Mouse (Mus musculus): ENCODE results near the gene Tas2r143. TPM values are rescaled to one million over a fixed set of nuclear protein-coding genes. Genes with fewer than 3 reads are reported as not detected.

Tas2r143 gene
- not detected for polyA plus RNA-seq (2017; shearing (Covaris generic))

DNA sequence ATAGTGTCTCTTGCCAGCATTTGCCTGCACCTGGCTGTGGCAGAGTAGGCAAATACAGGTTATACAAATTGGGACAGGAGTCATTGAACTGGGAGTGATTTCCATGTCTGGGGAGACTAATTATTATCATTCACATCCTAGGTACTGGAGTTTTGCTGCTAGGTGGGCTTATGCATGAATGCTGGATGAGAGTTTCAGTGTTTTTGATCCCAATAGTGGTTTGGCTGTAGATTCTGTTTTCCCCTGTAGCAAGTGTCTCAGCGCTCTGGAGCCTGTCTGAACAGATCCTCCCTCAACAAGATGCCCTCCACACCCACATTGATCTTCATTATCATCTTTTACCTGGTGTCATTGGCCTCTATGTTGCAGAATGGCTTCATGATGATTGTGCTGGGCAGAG is at the start of gene Tas2r143:
Gene Tas2r143, plus strand, starts transcription at position 301 of the 400 bp plus-strand sequence.

DNA sequence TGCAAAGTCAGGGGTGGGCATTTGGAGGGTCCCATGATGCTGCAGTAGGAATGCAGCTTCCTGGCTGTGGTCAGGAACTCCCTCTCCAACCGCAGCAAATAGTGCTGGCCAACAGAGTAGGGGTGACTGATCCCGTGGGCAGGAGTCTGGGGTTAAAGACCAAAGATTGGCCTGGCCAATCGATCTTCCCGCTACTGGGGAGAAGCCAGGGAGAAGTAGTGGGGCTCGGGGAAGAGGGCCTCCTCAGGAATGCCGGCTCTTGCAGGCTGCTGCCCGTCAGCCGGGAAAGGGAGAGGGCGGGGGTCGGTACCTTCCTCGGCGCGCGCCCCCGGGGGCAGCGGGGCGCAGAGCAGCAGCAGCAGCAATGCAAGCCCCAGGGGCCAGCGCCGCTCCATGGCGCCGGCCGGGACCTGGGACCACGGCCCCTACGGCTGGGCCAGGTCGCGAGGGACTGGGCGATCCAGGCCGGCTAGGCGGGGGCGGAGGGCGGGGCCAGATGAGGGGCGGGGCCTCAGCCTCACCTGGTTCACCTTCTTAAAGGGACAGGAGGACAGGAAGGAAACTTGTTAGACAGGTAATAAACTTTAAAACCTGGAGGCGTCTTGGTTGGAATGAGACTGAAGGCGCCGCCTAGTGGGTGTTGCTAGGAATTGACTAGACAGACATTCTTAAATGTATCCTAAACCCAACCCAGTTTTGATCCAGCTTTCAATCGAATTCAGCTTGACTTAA is 27.1 kb upstream of the Tas2r143 start, which contains the start of gene Epha1:
Gene Epha1, minus strand, starts transcription at position 453 of the 732 bp plus-strand sequence.

DNA sequence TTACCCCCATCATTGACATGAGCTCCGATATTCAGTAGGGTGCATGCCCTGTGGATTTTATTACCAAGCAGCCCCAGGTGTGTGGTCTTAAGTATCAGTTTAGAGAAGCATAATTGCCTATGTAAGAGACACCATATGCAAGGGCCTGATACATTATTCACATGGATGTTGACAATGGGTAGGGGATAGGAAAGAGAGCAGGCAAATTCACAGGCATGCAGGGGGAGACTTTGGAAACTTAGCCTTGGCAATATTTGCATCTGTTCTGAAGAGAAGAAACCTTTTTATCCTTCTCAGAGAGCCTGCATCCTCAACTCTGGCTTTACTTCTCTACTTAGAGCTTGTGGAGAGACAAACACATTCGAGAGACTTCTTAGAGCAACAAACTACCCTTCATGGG is 5.1 kb downstream of the Tas2r143 start, which contains the start of gene Tas2r135:
Gene Tas2r135, plus strand, starts transcription at position 301 of the 400 bp plus-strand sequence.

DNA sequence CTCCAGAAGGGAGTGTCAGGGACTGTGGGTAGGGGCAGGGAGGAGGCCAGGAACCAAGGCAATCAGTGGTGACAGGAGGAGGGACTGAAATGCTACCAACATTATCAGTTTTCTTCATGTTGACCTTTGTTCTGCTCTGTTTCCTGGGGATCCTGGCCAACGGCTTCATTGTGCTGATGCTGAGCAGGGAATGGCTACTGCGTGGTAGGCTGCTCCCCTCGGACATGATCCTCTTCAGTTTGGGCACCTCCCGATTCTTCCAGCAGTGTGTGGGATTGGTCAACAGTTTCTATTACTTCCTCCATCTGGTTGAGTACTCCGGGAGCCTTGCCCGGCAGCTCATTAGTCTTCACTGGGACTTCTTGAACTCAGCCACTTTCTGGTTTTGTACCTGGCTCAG is 34.4 kb downstream of the Tas2r143 start, which contains the start of gene Tas2r126:
Gene Tas2r126, plus strand, starts transcription at position 90 of the 400 bp plus-strand sequence.

Other genes starting within 250 kb of the Tas2r143 start
- not detected for gene Tas2r144, start 184.9 kb upstream of the Tas2r143 start, polyA plus RNA-seq (2017; shearing (Covaris generic))
- gene Gstk1, start 154.3 kb upstream of the Tas2r143 start, polyA plus RNA-seq (2017; shearing (Covaris generic)) = 1 to 10 TPM; 4.1 to 5.6 TPM
- gene Tmem139, start 138.3 kb upstream of the Tas2r143 start, polyA plus RNA-seq (2017; shearing (Covaris generic)) = under 1 TPM in 1 of 2 experiments, not detected in 1; 0.25 TPM
- 10 to 100 TPM; 54.8 to 61.9 TPM for gene Casp2, start 135.3 kb upstream of the Tas2r143 start, polyA plus RNA-seq (2017; shearing (Covaris generic))
- gene Clcn1, start 113.6 kb upstream of the Tas2r143 start, polyA plus RNA-seq (2017; shearing (Covaris generic)) = under 1 TPM in 1 of 2 experiments, not detected in 1; 0.14 TPM
- not detected for gene Fam131b, start 75.6 kb upstream of the Tas2r143 start, polyA plus RNA-seq (2017; shearing (Covaris generic))
- gene Zyx, start 50.6 kb upstream of the Tas2r143 start, polyA plus RNA-seq (2017; shearing (Covaris generic)) = 100 to 1,000 TPM; 131 to 231 TPM
- gene Epha1, start 27.0 kb upstream of the Tas2r143 start, polyA plus RNA-seq (2017; shearing (Covaris generic)) = under 1 TPM; 0.28 to 0.43 TPM
- gene Tas2r135, start 5.2 kb downstream of the Tas2r143 start, polyA plus RNA-seq (2017; shearing (Covaris generic)) = not detected
- not detected for gene Tas2r126, start 34.3 kb downstream of the Tas2r143 start, polyA plus RNA-seq (2017; shearing (Covaris generic))
- gene Olfr458, start 65.0 kb downstream of the Tas2r143 start, polyA plus RNA-seq (2017; shearing (Covaris generic)) = not detected
- under 1 TPM in 1 of 2 experiments, not detected in 1; 0.14 TPM for gene Olfr457, start 76.1 kb downstream of the Tas2r143 start, polyA plus RNA-seq (2017; shearing (Covaris generic))
- not detected for gene Olfr456, start 87.0 kb downstream of the Tas2r143 start, polyA plus RNA-seq (2017; shearing (Covaris generic))
- under 1 TPM in 1 of 2 experiments, not detected in 1; 0.28 TPM for gene Olfr455, start 147.3 kb downstream of the Tas2r143 start, polyA plus RNA-seq (2017; shearing (Covaris generic))
- gene Tcaf3, start 197.5 kb downstream of the Tas2r143 start, polyA plus RNA-seq (2017; shearing (Covaris generic)) = not detected
- under 1 TPM in 1 of 2 experiments, not detected in 1; 0.32 TPM for gene Tcaf2, start 245.0 kb downstream of the Tas2r143 start, polyA plus RNA-seq (2017; shearing (Covaris generic))